Mouse (Mus musculus): ENCODE measurements around the gene Tmem238. TPM values are rescaled to one million over a fixed set of nuclear protein-coding genes. Genes with fewer than 3 reads are reported as not detected.
"Not testable (repeated sequence)": the region's sequence is repeated elsewhere in the genome, so short reads cannot be mapped to it uniquely, and the experiment has no call there.

The Tmem238 gene
- 5.8 and 6.2 TPM in 2 replicates for polyA plus RNA-seq (2016; fragmentation: Nextera tagmentation; extraction: Ambion mirVana)

DNA sequence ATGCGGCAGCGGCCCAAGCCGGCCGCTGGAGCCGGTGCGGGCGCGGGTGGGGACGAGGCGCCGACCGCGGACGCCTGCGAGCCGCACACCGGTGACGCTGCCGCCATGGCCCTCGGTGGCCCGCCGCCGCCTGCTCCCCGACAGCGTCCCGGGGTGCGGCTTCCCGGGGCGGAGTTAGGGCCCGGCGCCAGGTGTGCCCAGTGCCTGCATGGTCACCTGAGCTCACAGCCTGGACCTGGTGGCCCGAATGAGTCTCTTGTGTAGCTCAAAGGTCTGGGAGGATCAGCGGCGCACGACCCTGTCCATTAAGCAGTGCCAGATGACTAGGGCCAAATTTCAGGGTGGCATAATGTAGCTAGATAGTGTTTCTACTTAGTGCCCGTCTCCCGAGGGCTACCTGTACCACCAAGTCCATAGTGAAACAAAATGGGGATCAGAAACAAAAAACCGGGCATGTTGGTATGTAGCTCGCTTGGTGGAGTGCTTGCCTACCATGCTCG is at the start of gene Tmem238:
Gene Tmem238 (minus strand): TSS at position 221 of the 500 bp plus-strand sequence.
- 8% methylated on average over 40 of the region's 40 CpGs for WGBS
- H3K4me1 ChIP-seq: peaks cover 13% of the 10 kb centered on the region
- peaks cover 4% of the 10 kb centered on the region; the same call in 1 of the 2 replicates for H3K27me3 ChIP-seq
- ATAC-seq (ENCODE audit: insufficient number of reproducible peaks, insufficient read depth, low FRiP score, low TSS enrichment): 0 out of 2 replicates have a peak, but pooled peaks have one; percentile 3
- peaks cover 9% of the 10 kb centered on the region for H3K36me3 ChIP-seq
- peak within 1 kb of the TSS; percentile 92 for H3K4me2 ChIP-seq (replicated peaks)
- no peaks in the 10 kb centered on the region for H3K9me3 ChIP-seq
- H3K27ac ChIP-seq: 0 out of 2 replicates have a peak within 1 kb of the TSS, but pooled peaks have one; percentile 57
- H3K4me3 ChIP-seq: peak within 1 kb of the TSS; percentile 52
- peak within 1 kb of the TSS; percentile 74 for H3K9ac ChIP-seq

DNA sequence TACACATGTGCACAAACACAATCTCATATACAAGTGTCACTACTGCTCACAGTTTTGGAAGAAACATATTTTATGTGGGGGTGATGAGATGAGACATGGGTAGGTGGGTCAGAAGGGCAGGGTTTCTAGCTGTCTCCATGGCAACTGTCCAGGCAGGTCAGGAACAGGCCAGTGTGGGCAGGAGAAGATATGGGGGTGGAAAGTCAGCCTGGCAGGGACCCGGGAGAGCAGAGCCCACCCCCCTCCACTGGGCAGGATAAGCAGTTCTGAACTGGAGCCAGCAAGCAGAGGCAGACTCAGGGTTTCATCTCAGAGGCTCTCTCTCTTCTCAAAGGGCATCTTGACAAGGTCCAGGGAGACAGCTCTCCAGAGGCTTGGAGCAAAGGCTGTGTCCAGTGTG is 48.2 kb upstream of the Tmem238 start:
- H3K9ac ChIP-seq: no peak overlapping the region
- ATAC-seq (ENCODE audit: insufficient number of reproducible peaks, insufficient read depth, low FRiP score, low TSS enrichment): no peak
- no peak overlapping the region for H3K4me3 ChIP-seq
- WGBS: 18% methylated on average over 1 of the region's 1 CpGs
- H3K4me2 ChIP-seq (replicated peaks): no peak overlapping the region
- H3K27me3 ChIP-seq: peaks cover 83% of the 10 kb centered on the region
- no peaks in the 10 kb centered on the region for H3K36me3 ChIP-seq
- H3K4me1 ChIP-seq: peaks cover 13% of the 10 kb centered on the region
- no peak overlapping the region for H3K27ac ChIP-seq
- no peaks in the 10 kb centered on the region for H3K9me3 ChIP-seq

DNA sequence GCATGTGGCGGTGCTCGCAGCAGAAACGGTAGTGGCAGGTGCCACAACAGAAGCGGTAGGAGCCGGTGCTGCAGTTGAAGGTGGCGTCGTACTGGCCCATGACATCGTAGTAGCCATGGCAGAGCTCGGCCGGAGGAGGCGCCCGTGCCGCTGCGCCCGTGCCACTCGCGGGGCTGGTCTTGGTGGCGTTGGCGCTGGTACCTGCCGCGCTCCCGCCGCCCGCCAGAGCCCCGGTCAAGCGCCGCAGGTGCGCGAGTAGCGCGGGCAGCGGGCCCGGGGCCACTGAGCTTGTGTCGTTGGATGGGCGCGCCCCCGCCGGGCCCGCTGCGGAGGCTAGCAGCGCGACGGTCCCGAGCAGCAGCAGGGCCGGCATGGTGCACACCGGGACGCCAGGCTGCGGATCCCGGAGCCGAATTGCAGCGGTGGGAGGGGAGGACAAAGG is 46.9 kb upstream of the Tmem238 start:
- under 1% methylated on average over 51 of the region's 51 CpGs for WGBS
- Histone ChIP-seq H3K9me3 (no peaks in the 10 kb centered on the region), H3K27ac (no peak overlapping the region), H3K4me2 (replicated peaks) (peak overlapping the region; percentile 84), H3K4me1 (peaks cover 7% of the 10 kb centered on the region), H3K36me3 (no peaks in the 10 kb centered on the region), H3K9ac (peak overlapping the region; percentile 54), H3K4me3 (peak overlapping the region; percentile 45), H3K27me3 (peaks cover 78% of the 10 kb centered on the region)
- ATAC-seq (ENCODE audit: insufficient number of reproducible peaks, insufficient read depth, low FRiP score, low TSS enrichment): peak; percentile 70

DNA sequence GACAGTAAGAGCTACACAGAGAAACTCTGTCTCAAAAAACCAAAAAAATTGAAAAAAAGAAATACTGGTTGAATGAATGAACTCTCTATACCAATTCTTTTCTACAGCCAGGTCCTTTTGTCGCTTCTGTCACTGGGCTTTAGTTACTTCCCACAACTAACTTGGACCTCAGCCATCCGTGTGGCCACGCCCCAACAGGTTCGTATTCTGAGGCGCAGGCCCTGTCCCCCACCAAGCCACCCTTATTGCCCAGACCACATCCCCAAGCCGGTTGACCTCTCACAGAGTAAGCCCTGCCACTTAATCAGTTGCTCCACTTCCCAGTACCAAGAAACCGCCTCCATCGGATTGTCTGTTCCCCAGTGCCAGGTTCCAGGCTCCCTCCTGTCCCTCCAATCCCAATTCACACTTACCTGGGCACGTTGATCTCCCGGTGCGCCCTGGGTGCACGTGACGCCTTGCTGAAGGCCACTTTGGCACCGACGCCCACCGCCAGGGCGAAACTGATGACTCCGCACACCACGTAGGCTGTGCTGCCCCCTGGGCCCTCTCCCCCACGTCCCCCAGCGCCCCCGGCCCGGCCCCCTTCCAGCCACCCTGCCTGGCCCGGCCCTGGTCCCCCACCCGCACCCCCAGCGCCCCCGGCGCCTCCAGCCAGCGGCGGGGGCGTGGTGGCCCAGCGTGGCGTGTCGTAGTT is 46.3 kb upstream of the Tmem238 start:
- peaks cover 80% of the 10 kb centered on the region for H3K27me3 ChIP-seq
- peak overlapping the region; percentile 45 for H3K4me3 ChIP-seq
- H3K27ac ChIP-seq: no peak overlapping the region
- H3K4me2 ChIP-seq (replicated peaks): peak overlapping the region; percentile 84
- no peak; the same call in 1 of the 2 replicates for ATAC-seq (ENCODE audit: insufficient number of reproducible peaks, insufficient read depth, low FRiP score, low TSS enrichment)
- peaks cover 7% of the 10 kb centered on the region for H3K4me1 ChIP-seq
- WGBS: 7% methylated on average over 34 of the region's 34 CpGs
- no peaks in the 10 kb centered on the region for H3K36me3 ChIP-seq
- no peaks in the 10 kb centered on the region for H3K9me3 ChIP-seq
- peak overlapping the region; percentile 54; the same call in 1 of the 2 replicates for H3K9ac ChIP-seq

DNA sequence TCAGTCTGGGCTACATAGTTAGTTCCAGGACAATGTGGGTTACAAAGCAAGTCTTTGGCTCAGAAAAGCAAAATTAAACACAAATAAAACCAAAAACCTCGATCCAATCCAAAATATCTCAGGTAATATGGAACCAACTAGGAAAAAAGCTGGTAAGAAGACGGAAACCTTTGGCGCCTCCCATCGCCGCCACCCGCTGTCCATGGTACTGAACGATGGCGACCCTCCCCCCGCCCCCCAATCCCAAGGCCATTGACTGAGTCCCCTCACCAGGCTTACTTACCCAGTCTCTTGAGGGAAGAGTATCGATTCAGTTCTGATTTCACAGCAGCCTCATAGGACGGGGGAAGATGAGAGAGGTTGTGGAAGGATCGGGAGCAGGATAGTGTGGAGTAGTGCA is 41.0 kb upstream of the Tmem238 start:
- WGBS: 5% methylated on average over 12 of the region's 12 CpGs
- ATAC-seq (ENCODE audit: insufficient number of reproducible peaks, insufficient read depth, low FRiP score, low TSS enrichment): no peak
- no peaks in the 10 kb centered on the region for H3K36me3 ChIP-seq
- H3K9ac ChIP-seq: no peak overlapping the region
- peaks cover 47% of the 10 kb centered on the region for H3K27me3 ChIP-seq
- no peak overlapping the region for H3K27ac ChIP-seq
- H3K4me1 ChIP-seq: no peaks in the 10 kb centered on the region
- H3K9me3 ChIP-seq: no peaks in the 10 kb centered on the region
- H3K4me3 ChIP-seq: no peak overlapping the region
- no peak overlapping the region for H3K4me2 ChIP-seq (replicated peaks)

DNA sequence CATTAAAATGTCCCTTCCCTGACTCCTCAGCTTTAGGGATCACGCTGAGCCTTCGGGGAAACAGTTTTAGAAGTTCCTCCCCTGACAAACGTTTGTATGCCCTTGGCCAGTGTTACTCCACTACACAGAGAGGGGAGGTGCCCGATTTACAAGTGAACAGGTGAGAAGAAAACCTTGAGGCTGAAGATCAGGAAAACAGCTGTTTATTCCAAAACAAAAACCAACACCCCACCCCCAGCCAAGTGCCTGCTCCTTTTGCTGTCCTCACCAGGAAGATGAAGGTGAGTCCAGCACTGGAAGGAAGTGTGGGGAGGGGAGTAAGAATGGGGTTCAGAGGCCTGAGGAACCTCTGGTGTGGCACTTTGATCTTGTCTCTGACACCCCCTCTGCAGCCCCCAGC is 35.9 kb upstream of the Tmem238 start:
- H3K9ac ChIP-seq: no peak overlapping the region
- WGBS: 50% methylated on average over 4 of the region's 4 CpGs
- H3K4me2 ChIP-seq (replicated peaks): no peak overlapping the region
- H3K27me3 ChIP-seq: peaks cover 10% of the 10 kb centered on the region
- H3K4me3 ChIP-seq: no peak overlapping the region
- ATAC-seq (ENCODE audit: insufficient number of reproducible peaks, insufficient read depth, low FRiP score, low TSS enrichment): no peak
- no peak overlapping the region for H3K27ac ChIP-seq
- no peaks in the 10 kb centered on the region for H3K9me3 ChIP-seq
- H3K4me1 ChIP-seq: peaks cover 8% of the 10 kb centered on the region; the same call in 1 of the 2 replicates
- H3K36me3 ChIP-seq: no peaks in the 10 kb centered on the region

DNA sequence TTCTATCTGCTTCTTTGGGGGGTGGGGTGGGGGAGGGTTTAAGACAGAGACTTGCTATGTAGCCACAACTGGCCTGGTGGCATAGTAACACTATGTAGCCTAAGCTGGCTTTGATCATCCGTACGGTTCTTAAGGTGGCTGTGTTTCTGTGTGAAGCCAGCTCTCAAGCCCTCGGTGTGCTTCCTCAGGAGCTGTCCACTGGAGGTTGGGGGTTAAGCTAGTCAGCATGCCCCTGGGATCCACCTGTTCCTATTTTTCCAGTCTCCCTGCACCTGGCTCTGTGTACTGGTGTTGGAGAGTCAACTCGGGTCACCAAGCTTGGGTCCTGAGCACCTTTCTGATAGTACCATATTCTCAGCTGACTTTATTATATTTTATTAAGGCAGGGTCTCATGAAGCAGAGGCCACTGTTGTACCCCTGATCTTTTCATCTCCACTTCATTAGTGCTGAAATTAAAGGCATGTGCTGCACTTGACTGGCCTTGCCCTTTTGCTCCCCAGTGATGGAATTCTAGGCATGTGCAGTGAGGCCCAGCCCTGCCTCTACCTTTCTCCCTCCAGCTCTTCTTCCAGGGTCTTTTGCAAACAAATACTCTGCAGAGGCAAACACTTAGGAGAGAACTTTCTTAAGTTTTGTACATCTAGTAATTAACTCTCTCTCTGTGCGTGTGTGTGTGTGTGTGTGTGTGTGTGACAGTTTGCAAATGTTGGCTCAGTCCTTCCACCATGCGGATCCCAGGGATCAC is 32.9 kb upstream of the Tmem238 start:
- no peak overlapping the region for H3K27ac ChIP-seq
- no peak for ATAC-seq (ENCODE audit: insufficient number of reproducible peaks, insufficient read depth, low FRiP score, low TSS enrichment)
- peaks cover 8% of the 10 kb centered on the region; the same call in 1 of the 2 replicates for H3K4me1 ChIP-seq
- H3K4me2 ChIP-seq (replicated peaks): no peak overlapping the region
- H3K36me3 ChIP-seq: no peaks in the 10 kb centered on the region
- 58% methylated on average over 6 of the region's 6 CpGs for WGBS
- no peak overlapping the region for H3K9ac ChIP-seq
- H3K27me3 ChIP-seq: no peaks in the 10 kb centered on the region
- H3K9me3 ChIP-seq: no peaks in the 10 kb centered on the region
- no peak overlapping the region for H3K4me3 ChIP-seq

DNA sequence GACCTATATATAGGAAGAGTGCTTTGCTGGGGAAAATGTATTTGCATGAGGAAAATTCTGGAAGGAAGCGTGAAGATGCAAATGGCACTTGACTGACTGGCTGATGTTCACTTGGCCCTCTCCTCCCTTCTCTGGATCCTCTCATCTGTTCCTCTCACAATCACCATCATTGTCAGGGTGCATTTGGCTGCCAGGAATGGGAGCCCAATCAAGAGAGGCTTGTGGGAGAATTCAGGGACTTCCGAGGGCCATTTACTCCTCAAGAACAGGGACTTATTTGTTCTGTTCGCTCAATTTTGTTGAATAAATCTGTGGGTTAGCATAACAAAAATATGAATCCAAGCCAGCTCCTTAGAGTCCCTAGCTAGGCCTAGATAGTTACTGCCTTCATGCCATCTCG is 32.2 kb upstream of the Tmem238 start:
- Histone ChIP-seq H3K4me3 (no peak overlapping the region), H3K9ac (no peak overlapping the region), H3K27ac (no peak overlapping the region), H3K4me1 (peaks cover 8% of the 10 kb centered on the region; the same call in 1 of the 2 replicates), H3K27me3 (no peaks in the 10 kb centered on the region), H3K4me2 (replicated peaks) (no peak overlapping the region), H3K9me3 (no peaks in the 10 kb centered on the region), H3K36me3 (no peaks in the 10 kb centered on the region)
- WGBS: 77% methylated on average over 4 of the region's 4 CpGs
- ATAC-seq (ENCODE audit: insufficient number of reproducible peaks, insufficient read depth, low FRiP score, low TSS enrichment): no peak

DNA sequence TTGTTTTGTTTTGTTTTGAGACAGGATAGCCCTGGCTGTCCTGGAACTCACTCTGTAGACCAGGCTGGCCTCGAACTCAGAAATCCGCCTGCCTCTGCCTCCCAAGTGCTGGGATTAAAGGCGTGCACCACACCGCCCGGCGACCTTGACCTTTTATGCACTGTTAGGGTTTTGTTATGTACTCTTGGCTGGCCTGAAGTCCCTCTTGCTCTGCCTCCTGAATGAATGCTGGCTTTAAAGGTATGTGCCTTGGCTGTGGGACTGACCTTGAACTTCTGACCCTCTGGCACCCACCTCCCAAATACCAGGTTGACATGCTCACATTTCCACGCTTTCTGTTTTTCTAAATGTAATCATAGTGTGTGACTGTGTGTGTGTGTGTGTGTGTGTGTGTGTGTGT is 31.5 kb upstream of the Tmem238 start:
- H3K4me3 ChIP-seq; H3K4me1 ChIP-seq; H3K27ac ChIP-seq; H3K9me3 ChIP-seq; ATAC-seq (ENCODE audit: insufficient number of reproducible peaks, insufficient read depth, low FRiP score, low TSS enrichment); H3K4me2 ChIP-seq (replicated peaks); H3K36me3 ChIP-seq; H3K9ac ChIP-seq; H3K27me3 ChIP-seq: not testable (repeated sequence)
- 93% methylated on average over 7 of the region's 7 CpGs for WGBS

DNA sequence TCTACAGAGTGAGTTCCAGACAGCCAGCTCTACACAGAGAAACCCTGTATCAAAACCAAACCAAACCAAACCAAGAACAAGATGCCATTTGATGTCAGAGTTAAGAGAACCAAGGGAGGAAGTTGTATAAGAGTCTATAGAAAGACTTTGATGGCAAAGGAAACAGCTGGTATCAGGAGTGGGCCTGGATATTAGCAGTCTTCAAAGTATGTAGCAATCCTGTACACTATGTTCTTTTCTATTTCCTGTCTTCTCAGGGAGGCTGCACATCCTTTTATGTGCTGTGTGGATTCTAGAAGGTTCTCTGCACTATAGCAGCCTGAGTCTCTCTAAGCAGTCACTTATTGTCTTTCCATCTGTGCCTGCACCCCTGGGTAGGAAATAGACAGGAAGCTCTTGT is 27.1 kb upstream of the Tmem238 start:
- H3K9me3 ChIP-seq: no peaks in the 10 kb centered on the region
- H3K4me3 ChIP-seq: no peak overlapping the region
- H3K27ac ChIP-seq: no peak overlapping the region
- no peak overlapping the region for H3K9ac ChIP-seq
- no peak overlapping the region for H3K4me2 ChIP-seq (replicated peaks)
- H3K27me3 ChIP-seq: no peaks in the 10 kb centered on the region
- ATAC-seq (ENCODE audit: insufficient number of reproducible peaks, insufficient read depth, low FRiP score, low TSS enrichment): no peak
- no peaks in the 10 kb centered on the region for H3K36me3 ChIP-seq
- peaks cover 5% of the 10 kb centered on the region for H3K4me1 ChIP-seq

DNA sequence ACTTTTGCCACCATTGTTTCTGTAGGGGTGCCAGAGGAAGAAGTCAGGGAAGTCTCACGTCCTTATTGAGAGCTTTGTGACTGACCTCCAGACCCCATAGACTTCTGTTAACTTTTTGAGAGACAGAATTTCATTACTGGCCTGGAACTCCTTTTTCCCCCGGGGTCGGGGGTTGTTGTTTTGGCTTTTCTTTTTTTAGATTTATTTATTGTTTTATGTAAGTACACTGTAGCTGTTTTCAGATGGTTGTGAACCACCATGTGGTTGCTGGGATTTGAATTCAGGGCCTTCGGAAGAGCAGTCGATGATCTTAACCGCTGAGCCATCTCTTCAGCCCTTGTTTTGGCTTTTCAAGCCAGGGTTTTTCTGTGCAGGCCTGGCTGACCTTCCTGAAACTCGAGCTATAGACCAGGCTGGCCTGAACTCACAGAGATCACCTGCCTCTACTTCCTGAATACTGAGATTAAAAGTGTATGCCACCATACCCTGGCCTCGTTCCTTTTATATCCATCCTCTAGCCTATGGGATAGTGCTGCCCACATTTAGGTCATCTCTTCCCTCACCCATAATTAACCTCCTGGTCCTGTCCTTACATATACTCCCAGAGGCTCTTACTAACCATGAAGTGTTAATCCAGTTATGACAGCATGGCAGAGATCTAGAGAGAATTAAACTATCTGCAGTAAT is 23.8 kb upstream of the Tmem238 start:
- Histone ChIP-seq H3K9me3 (no peaks in the 10 kb centered on the region), H3K36me3 (peaks cover 24% of the 10 kb centered on the region), H3K4me1 (peaks cover 26% of the 10 kb centered on the region), H3K27ac (peak overlapping the region; percentile 83), H3K4me3 (peak overlapping the region; percentile 100), H3K27me3 (no peaks in the 10 kb centered on the region), H3K4me2 (replicated peaks) (peak overlapping the region; percentile 55), H3K9ac (peak overlapping the region; percentile 44)
- ATAC-seq (ENCODE audit: insufficient number of reproducible peaks, insufficient read depth, low FRiP score, low TSS enrichment): no peak
- WGBS: 25% methylated on average over 8 of the region's 8 CpGs

Data from embryonic facial prominence, embryonic 12.5 days (tissue).